Mouse (Mus musculus) kidney, adult 2 months (tissue): ENCODE measurements at regions not wholly inside any gene's neighbourhood (a gene's known extent, or its start where the extent isn't known, plus 50 kb on each side); places are given as distances from the start of the nearest gene placed in this dataset.

Experiments used
- CTCF ChIP-seq: fragments of 200-500 bp; conservative IDR thresholded peaks from 2 replicates; pipeline ENCODE4 v1.5.1; 2011; ENCODE audit warnings: low read depth, mild to moderate bottlenecking, control low read depth, low read length, moderate library complexity, mixed read lengths; ENCODE audit not compliant: insufficient read depth, insufficient read length
- POLR2A ChIP-seq: fragments of 200-500 bp; IDR thresholded peaks from one replicate; pipeline ENCODE4 v1.6.1; 2011; ENCODE audit warnings: low read depth, low read length, control low read depth

DNA sequence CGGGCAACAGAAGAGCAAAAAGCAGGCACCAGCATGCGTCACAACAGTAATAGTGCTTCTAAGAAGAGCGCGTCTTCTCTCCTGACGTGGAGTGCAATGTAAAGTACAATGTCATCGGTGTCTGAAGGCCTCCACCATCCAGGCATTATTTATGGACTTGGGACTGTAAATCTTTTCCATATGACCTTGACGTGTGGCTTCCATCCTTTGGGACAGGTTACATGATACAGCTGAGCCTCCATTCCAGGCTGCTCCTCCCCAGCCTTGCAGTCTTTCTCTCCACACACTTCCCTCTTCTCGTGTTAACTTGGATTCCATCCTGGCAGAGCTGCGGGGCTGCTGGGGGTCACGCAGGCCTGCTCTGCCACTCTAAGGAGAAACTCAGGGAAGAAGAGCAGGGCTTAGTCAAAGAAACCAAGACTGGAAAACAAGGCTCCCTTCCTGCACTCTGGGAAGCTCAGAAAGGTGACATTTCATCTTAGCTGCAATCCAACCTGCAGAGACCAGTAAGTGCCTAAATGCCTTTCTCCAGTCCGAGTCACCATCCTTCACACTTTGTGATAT lies 150.0 kb downstream of the Gm12728 start:
- TF ChIP-seq CTCF = no peak
- no peak for TF ChIP-seq POLR2A
